Mouse (Mus musculus): ENCODE measurements around the gene Exoc4.

Gene Exoc4

DNA sequence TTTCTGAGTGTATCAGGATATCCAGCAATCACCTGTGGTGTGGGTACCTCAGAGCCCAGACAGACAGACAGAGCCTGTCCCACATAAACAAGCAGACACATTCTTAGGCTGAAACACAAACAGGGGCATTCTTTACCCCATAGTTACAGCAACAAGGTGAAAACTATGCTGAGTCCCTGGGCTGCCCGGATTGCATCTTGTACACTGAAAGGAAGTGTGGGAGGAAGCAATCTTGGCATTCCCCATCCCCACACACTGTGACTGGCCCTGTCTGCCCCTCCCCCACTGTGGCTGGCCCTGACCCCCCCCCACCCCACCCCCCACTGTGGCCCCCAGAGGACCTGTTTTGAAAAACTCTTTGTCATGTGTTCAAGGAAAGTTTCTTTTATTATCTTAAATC lies 623.3 kb downstream of the Exoc4 start:
- no peak for DNase-seq

DNA sequence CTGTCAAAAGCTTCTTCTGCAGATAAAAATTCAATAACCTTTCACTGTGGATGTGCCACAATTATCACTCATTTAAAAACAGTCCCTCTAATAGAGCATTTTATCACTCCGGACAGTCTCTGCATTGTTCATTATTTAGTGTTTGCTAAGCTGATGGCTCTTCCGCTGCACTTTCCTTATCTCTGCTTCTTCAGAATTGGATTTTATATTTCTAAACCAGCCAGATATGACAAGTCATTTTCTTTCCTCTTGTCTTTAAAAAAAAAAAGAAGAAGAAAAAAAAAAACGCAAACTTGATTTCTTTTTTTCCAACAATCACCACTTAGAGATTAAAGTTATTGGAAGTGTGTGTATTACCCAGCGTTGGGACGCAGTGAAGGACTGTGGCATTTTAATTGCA lies 624.1 kb downstream of the Exoc4 start:
- DNase-seq, result no peak

DNA sequence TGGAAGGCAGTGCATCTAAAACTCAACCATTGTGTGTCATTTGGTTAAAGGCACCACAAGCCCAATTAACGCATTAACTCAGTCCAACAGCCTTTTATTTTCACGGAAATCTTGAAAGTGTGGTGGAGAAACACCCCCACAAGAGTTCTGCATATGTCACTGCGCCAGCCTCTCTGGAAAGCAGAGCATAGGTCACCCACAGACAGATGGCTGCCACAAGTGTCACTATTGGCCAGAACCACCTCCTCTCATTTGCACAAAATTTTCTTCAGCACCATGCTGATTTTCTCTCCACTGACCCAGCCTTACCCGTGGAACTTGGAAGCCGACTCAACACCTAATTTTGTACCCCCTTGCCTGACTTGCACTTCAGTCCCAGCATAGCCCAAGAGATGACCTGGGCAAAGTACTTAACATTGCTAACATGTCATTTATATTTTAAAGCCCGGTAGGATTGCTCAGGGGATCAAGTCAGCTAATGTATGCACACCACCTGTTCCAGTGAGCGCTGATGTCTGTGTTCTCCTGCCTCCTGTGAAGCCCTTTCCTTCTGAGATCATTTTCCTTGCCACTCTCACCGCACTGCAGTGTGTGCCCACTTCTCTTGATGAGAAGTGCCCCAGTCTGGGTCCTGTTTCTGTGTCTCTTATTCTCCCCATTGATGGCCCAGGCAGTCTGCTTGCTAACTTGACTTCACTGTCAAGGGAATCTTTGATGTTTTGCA lies 625.6 kb downstream of the Exoc4 start:
- DNase-seq, result no peak

DNA sequence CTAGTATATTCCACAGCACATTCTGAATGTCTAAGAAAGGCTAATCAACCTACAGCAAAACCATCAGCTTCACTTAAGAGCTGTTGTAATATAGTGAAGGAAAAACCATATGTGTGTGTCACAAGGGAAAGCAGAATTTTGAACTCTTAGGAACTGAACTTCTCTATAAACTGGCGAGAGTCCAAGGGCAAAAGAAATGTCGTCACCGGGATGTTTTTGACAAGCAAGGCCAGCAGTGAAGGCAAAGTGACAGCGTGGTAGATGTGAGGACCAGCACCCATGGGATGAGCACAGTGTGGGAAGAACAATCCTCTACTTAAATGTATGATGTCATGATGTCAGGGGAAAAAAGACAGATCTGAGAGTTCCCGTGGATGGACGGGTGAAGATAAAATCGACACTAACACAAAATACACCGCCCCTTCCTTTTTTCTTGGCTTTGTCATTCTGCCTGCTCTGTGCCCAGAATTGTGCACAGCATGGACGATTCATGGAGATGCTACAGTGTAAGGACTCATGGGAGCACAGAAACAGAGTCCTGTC lies 635.3 kb downstream of the Exoc4 start:
- no peak for DNase-seq

DNA sequence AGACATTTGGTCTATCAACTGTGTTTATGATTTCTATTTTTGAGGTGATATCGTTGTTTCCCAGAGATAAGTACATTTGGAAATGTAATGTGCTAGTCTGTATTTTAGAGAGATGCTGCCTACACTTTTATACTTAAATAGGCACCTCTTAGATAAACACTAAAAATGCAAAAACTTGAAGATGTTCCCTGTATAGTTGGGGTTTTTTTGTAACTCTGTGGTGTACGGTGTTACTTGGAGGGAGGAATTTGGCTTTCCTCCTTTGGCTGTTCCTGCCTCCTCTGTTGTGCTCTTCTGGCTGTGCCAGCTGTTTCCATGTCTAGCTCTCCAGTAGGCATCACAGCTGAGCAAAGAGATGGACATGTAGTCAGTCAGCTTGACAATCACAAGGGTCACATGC lies 638.1 kb downstream of the Exoc4 start:
- no peak for DNase-seq

DNA sequence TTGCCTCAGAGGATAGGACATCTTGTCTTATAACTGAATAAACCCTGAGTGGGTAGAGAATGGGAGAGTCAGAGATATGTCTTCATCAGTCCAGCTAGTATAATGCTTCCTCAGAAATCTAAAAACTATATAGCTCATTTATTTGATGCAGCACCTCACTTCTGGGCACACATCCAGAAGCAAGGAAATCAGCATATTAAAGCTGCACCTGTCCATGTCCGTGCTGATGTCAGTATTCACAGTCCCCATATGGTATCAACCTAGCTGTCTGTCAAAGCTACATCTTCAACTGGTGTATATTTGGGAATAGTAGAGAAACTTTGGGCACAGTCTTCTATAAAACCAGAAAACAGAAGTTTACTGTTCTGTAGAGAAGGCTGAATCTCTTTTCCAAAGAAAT lies 642.0 kb downstream of the Exoc4 start:
- DNase-seq, result no peak

DNA sequence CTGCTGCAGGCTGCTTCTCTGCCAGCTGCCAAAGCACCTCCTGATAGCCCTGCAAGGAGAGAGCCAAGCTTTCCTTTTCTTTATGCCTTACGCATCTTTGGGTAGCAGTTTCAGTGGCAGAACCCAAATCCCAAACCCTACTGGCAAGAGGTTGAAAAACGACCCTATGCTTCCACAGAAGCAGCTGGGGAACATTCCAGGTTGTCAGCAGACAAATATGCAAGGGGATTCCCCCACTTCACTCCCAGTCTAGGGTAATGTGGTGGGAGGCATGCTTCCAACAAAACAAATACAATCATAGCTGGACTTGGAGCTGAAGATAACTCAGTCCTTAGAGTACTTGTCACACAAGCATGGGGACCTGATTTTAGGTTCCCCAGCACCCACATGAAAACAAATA lies 643.3 kb downstream of the Exoc4 start:
- DNase-seq, result no peak

DNA sequence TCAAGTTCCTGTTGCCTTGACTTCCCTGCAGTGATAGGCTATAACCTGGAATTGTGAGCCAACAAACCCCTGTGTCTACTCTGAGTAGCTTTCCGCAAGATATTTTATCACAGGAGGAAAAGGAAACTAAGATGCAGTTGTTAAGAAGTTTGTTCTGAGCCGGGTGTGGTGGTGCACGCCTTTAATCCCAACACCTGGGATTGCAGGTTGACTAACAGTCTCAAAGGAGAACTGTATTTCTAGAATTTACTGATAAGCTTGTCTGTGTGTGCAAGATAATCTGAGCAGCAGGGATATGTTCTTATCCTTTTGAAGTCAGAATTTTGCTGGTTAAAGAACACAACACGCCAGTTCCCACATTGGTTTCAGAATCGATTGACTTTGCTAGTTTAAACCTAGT lies 651.1 kb downstream of the Exoc4 start:
- no peak for DNase-seq

DNA sequence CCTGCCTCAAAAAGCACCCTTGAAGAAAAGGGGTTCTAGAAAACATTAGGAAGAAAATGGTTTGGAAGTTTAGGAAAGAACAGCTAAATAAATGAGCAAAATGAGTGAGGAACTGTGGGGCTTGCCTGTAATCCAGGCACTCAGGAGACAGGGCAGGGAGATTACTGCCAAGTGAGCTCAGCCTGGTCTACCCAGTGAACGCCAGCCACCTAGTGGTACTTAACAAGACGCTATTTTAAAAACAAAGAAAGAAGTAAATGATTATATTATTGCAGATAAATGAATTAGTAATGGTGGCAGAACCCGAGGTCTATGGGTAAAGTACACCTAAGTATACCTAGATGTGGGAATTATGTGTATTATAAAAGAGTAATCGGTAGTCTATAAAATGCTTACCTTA lies 651.7 kb downstream of the Exoc4 start:
- DNase-seq, result no peak

DNA sequence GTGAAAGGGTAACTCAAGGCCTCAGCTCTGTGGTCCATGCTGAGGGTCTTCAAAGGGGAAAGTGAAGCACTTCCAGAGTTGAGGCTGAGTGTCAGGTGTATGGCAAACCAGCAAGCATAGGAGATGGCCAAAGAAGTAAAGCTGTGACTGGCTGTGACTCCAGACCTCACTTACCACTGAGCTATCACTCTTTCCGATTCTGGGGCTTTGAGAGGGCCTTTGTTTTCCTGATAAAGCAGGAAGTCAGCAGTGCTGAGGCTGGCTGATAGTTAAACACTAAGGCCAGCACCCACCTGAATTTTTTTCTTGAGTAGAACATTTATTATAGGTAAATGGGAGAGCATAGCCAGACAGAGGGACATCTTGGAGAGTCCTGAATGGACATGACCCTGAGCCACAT lies 656.2 kb downstream of the Exoc4 start:
- no peak for DNase-seq

DNA sequence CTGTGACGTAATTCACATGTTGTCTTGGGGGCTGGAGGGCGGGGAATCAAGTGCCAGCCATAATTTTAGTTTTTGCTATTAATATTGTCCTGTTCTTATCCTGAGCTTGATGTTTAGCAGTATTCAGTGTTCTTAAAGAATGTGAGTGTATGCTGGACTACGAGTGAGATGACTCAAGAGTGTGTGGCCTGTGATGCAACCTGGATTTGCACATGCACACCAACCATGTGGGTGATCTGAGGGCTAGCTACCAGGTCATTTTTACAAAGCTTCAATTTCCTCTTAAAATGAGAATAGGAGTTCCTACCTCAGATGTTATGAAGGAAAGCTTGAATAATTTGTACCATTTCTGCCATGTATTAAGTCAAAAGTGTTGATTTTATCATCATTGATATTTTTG lies 661.8 kb downstream of the Exoc4 start:
- no peak for DNase-seq

DNA sequence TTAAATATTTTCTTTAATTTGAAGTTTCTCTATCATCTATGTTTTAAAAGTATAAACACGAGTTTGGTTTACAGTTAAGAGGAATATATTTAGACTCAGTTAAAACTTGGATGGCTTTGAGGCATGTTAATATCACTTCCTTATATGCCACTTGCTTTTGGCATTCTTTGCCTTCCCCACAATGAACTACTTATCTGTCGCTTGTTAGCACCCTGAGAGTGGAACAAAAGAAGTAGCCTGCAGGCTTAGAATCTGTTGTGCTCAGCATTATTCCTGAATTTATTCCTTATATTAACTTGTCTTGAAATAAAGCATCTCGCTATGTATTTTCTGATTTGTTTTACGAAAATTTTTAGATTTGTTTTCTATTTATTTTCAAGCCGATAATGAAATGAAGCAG lies 664.2 kb downstream of the Exoc4 start:
- DNase-seq, result no peak

DNA sequence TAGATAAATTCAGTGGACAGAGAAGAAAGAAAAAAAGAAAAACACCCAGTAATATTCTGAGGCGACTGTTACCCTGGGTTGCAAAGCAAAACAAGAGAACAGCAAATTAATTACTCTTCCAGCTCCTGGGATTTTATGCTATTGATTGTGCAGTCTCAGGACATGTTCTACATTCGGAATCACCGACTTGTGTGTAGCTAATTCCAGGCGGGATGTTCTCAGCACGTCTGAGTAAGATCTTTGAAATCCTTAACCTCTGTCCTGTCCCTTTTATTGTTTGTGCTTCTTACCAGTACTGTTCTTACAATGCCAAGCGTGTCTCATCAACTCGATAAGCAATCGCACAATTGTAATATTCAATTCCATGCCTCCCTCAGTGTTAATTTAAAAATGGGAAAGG lies 664.6 kb downstream of the Exoc4 start:
- no peak for DNase-seq

DNA sequence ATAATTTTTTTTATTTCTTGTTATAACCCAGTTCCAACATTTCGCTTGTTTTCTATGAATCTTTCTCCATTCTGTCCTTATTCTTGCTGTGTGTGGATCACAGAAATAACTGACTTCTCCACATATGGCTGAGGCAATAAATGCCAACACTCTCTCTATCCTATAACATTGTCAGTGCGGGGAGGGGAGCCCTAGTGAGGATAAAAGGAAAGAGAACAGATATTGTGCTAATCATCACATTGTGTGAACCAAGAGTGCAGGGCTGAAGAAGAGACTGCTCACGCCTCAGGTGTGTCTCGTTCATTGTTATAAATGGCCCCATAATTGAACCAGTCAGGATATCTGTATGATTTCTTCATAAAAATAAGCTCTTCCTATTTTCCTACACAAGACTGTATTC lies 665.1 kb downstream of the Exoc4 start:
- DNase-seq, result peak; percentile 9

DNA sequence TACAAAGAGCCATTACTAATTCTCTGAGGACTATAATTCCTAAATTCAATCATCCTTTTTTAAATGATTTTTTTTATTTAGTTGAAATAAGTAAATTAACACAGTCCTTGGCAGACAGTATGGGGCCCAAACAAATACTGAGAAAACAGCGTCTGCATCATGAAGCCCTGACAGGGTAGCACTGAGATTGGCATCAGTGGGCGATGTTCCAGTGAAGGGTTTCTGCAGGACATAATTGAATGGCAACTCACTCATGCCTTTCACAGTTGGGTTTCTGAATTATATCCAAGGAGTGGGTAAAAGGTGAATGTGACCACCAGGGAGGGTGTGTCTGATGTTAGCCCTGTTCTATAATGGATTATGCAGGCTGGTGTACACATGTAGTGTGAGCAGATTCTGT lies 674.7 kb downstream of the Exoc4 start:
- no peak for DNase-seq

DNA sequence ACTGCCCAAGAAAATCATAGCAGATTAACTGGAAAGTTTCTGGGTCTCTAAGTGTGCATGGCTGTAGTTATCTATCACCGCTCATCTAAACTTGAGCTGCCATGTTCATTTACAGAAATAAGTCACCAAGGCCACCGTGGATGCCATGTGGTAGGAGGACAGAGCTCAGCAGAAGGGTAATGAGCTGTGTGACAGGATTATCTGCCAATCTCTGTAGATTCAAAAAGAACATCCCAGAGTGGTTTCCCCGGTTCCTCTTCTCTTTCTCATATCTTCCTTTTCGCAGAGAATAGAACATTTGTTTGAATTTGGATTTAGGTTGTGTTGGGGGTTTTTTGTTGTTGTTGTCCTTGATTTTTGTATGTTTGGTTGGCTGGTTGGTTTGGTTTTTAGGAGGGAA lies 676.0 kb downstream of the Exoc4 start:
- DNase-seq, result no peak

DNA sequence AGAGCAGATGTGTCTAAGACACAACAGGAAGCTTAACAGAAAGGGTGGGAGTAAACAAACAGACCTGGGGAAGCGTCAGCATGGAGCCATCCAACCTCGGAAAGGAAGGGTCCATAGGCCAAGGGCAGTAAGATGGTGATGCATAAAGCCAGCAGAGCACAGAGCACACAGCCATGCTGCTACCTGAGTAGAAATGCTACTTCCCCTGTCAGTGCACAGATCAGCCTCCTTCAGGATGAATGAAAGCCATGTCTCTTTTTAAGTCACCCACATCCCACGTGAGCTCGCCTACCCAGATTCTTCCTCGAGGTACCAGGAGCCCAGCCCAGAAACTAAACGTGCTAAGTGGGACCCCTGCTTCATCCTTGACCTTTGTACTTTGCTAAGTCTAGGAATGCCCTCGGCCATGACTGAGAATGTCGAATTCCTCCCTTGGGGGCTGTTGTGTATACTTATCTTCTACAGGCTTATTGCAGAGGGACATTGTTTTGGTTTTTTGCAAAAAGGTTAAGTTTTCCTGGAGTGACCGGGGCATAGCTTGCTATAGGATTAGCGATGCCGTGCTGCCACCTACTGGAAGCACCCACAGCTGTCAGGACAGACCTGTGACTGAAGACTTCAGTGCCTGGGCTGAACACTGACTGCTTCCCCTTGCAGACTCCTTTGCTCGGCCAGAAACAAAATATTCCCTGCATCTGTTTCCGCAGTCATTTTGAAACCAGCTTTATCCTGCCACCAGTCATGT lies 680.6 kb downstream of the Exoc4 start:
- DNase-seq, result peak; percentile 80

DNA sequence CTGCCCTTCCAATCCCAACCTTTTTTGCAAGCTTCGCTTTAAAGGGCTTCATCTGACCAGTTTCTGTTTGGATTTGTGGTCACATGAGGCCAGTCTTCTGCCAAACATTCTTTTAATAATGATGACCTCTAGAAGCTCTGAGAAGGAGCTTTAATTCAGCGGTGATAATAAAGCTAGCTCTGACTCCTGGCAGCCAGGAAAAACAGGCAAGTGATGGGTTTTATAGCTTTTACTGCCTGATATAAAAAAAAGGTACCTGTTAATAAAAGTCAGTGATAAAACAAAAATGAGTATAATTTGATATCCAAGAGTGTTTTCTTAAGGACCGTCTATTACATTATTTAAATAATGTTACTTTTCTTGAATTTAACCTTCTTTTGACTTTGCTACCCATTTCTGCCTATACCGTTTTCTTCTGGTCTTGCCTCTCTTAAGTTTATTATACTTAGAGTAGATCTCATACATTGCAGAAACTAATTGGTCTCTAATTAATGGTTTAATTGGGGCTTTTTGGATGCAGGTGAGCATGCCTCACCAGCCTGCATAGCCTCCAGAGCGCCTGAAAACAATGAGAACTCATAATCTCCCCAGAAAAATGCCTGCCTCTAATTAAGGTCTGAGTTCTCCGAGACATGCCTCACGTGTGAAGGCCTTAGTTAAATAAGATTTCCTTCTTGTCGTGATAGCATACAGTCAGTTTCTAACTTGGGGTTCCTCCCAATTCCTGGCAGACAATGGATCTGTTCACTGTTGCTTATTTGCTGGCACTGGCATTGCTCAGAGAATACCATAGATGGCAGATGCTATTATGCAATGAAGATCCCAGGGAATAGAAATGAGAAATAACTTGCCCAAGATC lies 681.4 kb downstream of the Exoc4 start:
- DNase-seq, result no peak

DNA sequence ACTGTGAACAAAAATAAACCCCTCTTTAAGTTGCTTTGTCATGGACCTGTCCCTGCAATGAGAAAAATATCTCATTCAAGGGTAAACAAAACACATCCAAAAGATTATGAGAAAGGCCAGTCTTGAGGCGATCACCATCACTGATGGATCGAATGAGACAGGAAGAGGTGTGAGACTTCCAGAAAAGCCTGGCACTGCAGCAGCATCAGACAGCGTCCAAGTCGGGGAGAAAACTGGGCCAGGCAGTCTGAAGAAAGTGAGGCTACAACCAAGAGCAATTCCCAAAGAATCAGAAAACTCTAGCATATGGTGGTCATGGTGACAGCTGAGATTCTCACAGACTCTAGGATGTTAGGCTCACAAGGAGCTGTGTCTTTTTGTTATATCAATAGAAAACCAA lies 689.0 kb downstream of the Exoc4 start:
- DNase-seq, result no peak

DNA sequence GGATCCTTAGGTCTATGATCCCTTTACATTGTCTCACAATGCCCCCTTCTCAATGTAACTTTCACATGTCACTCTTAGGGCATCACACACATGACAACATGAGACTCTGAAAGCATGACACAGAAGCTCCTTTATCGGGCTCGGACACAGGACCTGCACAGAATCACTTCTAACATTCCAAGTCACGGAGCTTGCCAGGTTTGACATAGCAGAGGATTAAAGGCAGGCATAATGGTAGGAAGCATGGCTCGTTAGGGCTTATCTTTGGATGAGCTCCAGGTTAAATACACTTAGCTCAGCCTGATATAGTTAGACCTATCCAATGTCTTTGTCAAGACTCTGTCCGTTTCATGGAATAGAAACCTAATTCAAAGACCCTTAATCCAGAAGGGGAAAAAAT lies 690.3 kb downstream of the Exoc4 start:
- DNase-seq, result no peak

DNA sequence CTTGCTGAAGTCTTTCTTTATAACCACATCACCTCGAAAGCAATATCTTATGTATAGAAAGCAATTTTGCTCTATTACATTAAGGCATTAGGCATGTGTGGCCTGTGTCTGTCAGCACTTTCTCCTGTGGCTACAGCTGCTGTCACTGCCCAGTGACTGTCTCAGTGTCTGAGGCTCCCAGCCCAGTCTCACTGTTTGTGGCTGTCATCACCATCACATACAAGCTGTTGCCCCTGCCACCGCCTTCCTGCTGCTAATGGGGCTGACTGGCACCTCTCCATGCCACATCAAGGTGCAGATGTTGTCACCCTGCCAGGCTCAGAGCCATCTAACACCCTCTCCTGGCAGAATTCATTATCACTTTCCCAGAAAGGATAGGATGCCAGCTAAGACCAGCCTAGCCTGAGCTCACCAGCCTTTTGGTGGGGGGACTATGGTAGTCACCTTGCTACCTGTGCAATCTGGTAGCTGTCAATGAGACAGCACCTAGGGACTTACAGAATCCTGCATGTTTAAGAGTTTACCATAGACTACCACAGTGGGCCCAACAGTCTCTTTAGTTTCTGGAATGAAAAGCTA lies 698.1 kb downstream of the Exoc4 start:
- no peak for DNase-seq

DNA sequence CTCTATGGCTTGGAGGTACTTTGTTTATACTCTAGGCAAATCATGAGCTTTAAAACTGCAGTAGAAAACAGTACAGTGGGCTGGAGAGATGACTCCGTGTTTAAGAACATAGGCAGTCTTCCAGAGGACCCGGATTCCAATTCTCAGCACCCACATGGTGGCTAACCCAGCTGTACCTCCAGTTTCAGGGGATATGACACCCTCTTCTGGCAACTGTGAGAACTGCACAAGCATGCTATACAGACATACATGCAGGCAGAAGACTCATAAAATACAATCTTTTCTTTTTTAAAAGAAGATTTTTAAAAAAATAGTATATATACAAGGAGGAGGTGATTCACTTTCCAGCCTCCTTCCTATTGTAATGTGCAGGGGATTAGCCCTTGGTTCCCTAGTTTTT lies 701.2 kb downstream of the Exoc4 start:
- DNase-seq, result no peak

DNA sequence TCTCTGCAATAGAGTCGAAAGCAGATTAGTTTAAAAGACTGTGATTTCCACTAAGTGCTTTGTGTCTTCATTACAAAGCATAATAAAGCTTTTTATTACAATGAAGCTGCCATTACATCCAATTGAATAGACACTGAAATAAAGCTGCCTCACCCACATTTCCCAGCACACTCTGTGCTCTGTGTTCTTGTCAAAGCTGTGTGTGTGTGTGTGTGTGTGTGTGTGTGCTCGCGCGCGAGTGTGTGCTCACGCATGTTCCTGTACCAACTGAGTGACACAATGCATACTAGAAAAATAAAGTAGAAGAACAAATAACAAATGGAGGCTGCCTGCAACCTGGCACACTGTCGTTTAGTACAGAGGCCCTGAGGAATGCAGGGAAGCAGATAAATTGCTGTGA lies 706.6 kb downstream of the Exoc4 start:
- DNase-seq, result no peak

Data from right cerebral cortex, adult 18-20 months (tissue).